Mouse (Mus musculus): Measurements from ENCODE around the gene Asl.

Asl gene

GRCm38 (mm10) chr5:130029142-130029897 lies at the start of gene Asl, which contains the start of gene Crcp:
TSS of gene Asl (minus strand) at chr5:130029247.
TSS of gene Crcp (plus strand) at chr5:130029290.
- DNase-seq (ENCODE audit: low read depth): peak; percentile 70

GRCm38 (mm10) chr5:130078834-130079156 lies 49.7 kb upstream of the Asl start:
- DNase-seq (ENCODE audit: low read depth): no peak

GRCm38 (mm10) chr5:130078096-130078833 lies 49.2 kb upstream of the Asl start:
- DNase-seq (ENCODE audit: low read depth): no peak

- no peak for DNase-seq (ENCODE audit: low read depth)
Measured at GRCm38 (mm10) chr5:130076396-130076795, 47.3 kb upstream of the Asl start.

- DNase-seq (ENCODE audit: low read depth): no peak
Measured at GRCm38 (mm10) chr5:130074491-130074890, 45.4 kb upstream of the Asl start.

GRCm38 (mm10) chr5:130073026-130073425 lies 44.0 kb upstream of the Asl start, which contains the start of gene Tpst1:
TSS of gene Tpst1 (plus strand) at chr5:130073326.
- no peak for DNase-seq (ENCODE audit: low read depth)

GRCm38 (mm10) chr5:130067841-130068264 lies 38.8 kb upstream of the Asl start:
- no peak for DNase-seq (ENCODE audit: low read depth)

GRCm38 (mm10) chr5:130065579-130065978 lies 36.5 kb upstream of the Asl start:
- DNase-seq (ENCODE audit: low read depth): no peak

GRCm38 (mm10) chr5:130063760-130064159 lies 34.7 kb upstream of the Asl start:
- no peak for DNase-seq (ENCODE audit: low read depth)

GRCm38 (mm10) chr5:130062096-130062495 lies 33.0 kb upstream of the Asl start:
- no peak for DNase-seq (ENCODE audit: low read depth)

GRCm38 (mm10) chr5:130060329-130060665 lies 31.2 kb upstream of the Asl start:
- DNase-seq (ENCODE audit: low read depth): no peak

GRCm38 (mm10) chr5:130059413-130060328 lies 30.6 kb upstream of the Asl start:
- DNase-seq (ENCODE audit: low read depth): no peak

GRCm38 (mm10) chr5:130056303-130056702 lies 27.3 kb upstream of the Asl start:
- no peak for DNase-seq (ENCODE audit: low read depth)

GRCm38 (mm10) chr5:130055688-130056087 lies 26.6 kb upstream of the Asl start:
- no peak for DNase-seq (ENCODE audit: low read depth)

GRCm38 (mm10) chr5:130052955-130053354 lies 23.9 kb upstream of the Asl start:
- DNase-seq (ENCODE audit: low read depth): no peak

GRCm38 (mm10) chr5:130052510-130052909 lies 23.5 kb upstream of the Asl start:
- DNase-seq (ENCODE audit: low read depth): no peak

- DNase-seq (ENCODE audit: low read depth): no peak
Measured at GRCm38 (mm10) chr5:130051073-130051860, 22.2 kb upstream of the Asl start.

- DNase-seq (ENCODE audit: low read depth): no peak
Measured at GRCm38 (mm10) chr5:130050416-130050815, 21.4 kb upstream of the Asl start.

- no peak for DNase-seq (ENCODE audit: low read depth)
Measured at GRCm38 (mm10) chr5:130048786-130049520, 19.9 kb upstream of the Asl start.

GRCm38 (mm10) chr5:130047013-130047412 lies 18.0 kb upstream of the Asl start:
- DNase-seq (ENCODE audit: low read depth): no peak

- DNase-seq (ENCODE audit: low read depth): no peak
Measured at GRCm38 (mm10) chr5:130046589-130046988, 17.5 kb upstream of the Asl start.

All from c-Kit-positive CD71-negative TER-119-negative erythroid progenitor cells, embryonic 14.5 days (primary cell).